Mouse (Mus musculus) neutrophil, adult 65 days (primary cell): ENCODE measurements around the gene Stat5b. TPM values are rescaled to one million over a fixed set of nuclear protein-coding genes. Genes with fewer than 3 reads are reported as not detected.

Experiments used
- total RNA-seq: library from RNA; stranded (reverse); gene quantifications from 2 replicates; pipeline ENCODE4 v1.2.4, GENCODE M21; 2023

The Stat5b gene
- total RNA-seq = 82.0 and 86.7 TPM in 2 replicates

GRCm38 (mm10) chr11:100850038-100850777, at the start of gene Stat5b:
Gene Stat5b (minus strand): TSS chr11:100850724.

GRCm38 (mm10) chr11:100858935-100859578, 8.5 kb upstream of the Stat5b start, which contains the start of gene Stat5a:
Gene Stat5a (plus strand): TSS chr11:100859351.

GRCm38 (mm10) chr11:100770646-100771408, 79.7 kb downstream of the Stat5b start, which contains the start of gene Ghdc:
Gene Ghdc (minus strand): TSS chr11:100770957.

GRCm38 (mm10) chr11:100762831-100763230, 87.7 kb downstream of the Stat5b start, which contains the start of gene Hcrt:
Gene Hcrt (minus strand): TSS chr11:100762931.

GRCm38 (mm10) chr11:100759611-100760233, 90.8 kb downstream of the Stat5b start, which contains the start of gene Kcnh4:
Gene Kcnh4 (minus strand): TSS chr11:100759942.

GRCm38 (mm10) chr11:100738066-100738604, 112.4 kb downstream of the Stat5b start, which contains the start of gene Rab5c:
Gene Rab5c (minus strand): TSS chr11:100738215.

Other genes starting within 250 kb of the Stat5b start
- gene Nkiras2, start 231.5 kb downstream of the Stat5b start, total RNA-seq = 38.6 and 41.5 TPM in 2 replicates
- 130 and 149 TPM in 2 replicates for gene Dnajc7, start 230.6 kb downstream of the Stat5b start, total RNA-seq
- not detected in 2 replicates for gene Zfp385c, start 158.3 kb downstream of the Stat5b start, total RNA-seq
- gene Dhx58, start 146.5 kb downstream of the Stat5b start, total RNA-seq = 24.0 and 25.9 TPM in 2 replicates
- gene Kat2a, start 138.3 kb downstream of the Stat5b start, total RNA-seq = 7.2 and 8.3 TPM in 2 replicates
- gene Hspb9, start 136.9 kb downstream of the Stat5b start, total RNA-seq = not detected in 2 replicates
- gene Rab5c, start 112.5 kb downstream of the Stat5b start, total RNA-seq = 158 and 168 TPM in 2 replicates
- gene Kcnh4, start 90.8 kb downstream of the Stat5b start, total RNA-seq = not detected in 2 replicates
- not detected in 2 replicates for gene Hcrt, start 87.8 kb downstream of the Stat5b start, total RNA-seq
- gene Ghdc, start 79.8 kb downstream of the Stat5b start, total RNA-seq = 8.8 and 13.0 TPM in 2 replicates
- 24.8 and 31.5 TPM in 2 replicates for gene Stat5a, start 8.6 kb upstream of the Stat5b start, total RNA-seq
- 385 and 488 TPM in 2 replicates for gene Stat3, start 88.8 kb upstream of the Stat5b start, total RNA-seq
- 0.48 and 0.98 TPM in 2 replicates for gene Cavin1, start 120.2 kb upstream of the Stat5b start, total RNA-seq
- gene Atp6v0a1, start 158.7 kb upstream of the Stat5b start, total RNA-seq = 85.5 and 131 TPM in 2 replicates
- gene Naglu, start 219.3 kb upstream of the Stat5b start, total RNA-seq = 6.4 and 8.0 TPM in 2 replicates
- 1.2 and 1.9 TPM in 2 replicates for gene Hsd17b1, start 227.7 kb upstream of the Stat5b start, total RNA-seq
- gene Coasy, start 231.8 kb upstream of the Stat5b start, total RNA-seq = 9.2 and 9.9 TPM in 2 replicates
- gene Mlx, start 236.6 kb upstream of the Stat5b start, total RNA-seq = 34.2 and 43.5 TPM in 2 replicates
- gene Psmc3ip, start 244.7 kb upstream of the Stat5b start, total RNA-seq = 3.6 and 3.7 TPM in 2 replicates